Mouse (Mus musculus): Measurements from ENCODE around the gene Aff1.

Gene Aff1

GRCm38 (mm10) chr5:103803927-103804590 lies 111.9 kb downstream of the Aff1 start:
- no peak for DNase-seq (ENCODE audit: low spot score)

- DNase-seq (ENCODE audit: low spot score), result no peak
Observed at GRCm38 (mm10) chr5:103806851-103807578, 114.8 kb downstream of the Aff1 start.

GRCm38 (mm10) chr5:103807637-103808312 lies 115.6 kb downstream of the Aff1 start:
- DNase-seq (ENCODE audit: low spot score), result no peak

- no peak for DNase-seq (ENCODE audit: low spot score)
Observed at GRCm38 (mm10) chr5:103809674-103810330, 117.6 kb downstream of the Aff1 start.

- no peak for DNase-seq (ENCODE audit: low spot score)
Observed at GRCm38 (mm10) chr5:103813291-103813690, 121.1 kb downstream of the Aff1 start.

- DNase-seq (ENCODE audit: low spot score), result no peak
Observed at GRCm38 (mm10) chr5:103813997-103814542, 121.9 kb downstream of the Aff1 start.

GRCm38 (mm10) chr5:103814551-103815248 lies 122.5 kb downstream of the Aff1 start:
- no peak for DNase-seq (ENCODE audit: low spot score)

GRCm38 (mm10) chr5:103815249-103815617 lies 123.1 kb downstream of the Aff1 start:
- no peak for DNase-seq (ENCODE audit: low spot score)

GRCm38 (mm10) chr5:103816718-103817117 lies 124.5 kb downstream of the Aff1 start:
- no peak for DNase-seq (ENCODE audit: low spot score)

GRCm38 (mm10) chr5:103817754-103818153 lies 125.6 kb downstream of the Aff1 start:
- peak; percentile 38 for DNase-seq (ENCODE audit: low spot score)

GRCm38 (mm10) chr5:103818602-103819001 lies 126.4 kb downstream of the Aff1 start:
- no peak for DNase-seq (ENCODE audit: low spot score)

- no peak for DNase-seq (ENCODE audit: low spot score)
Observed at GRCm38 (mm10) chr5:103819674-103820073, 127.5 kb downstream of the Aff1 start.

GRCm38 (mm10) chr5:103821062-103821461 lies 128.9 kb downstream of the Aff1 start:
- DNase-seq (ENCODE audit: low spot score), result no peak

- no peak for DNase-seq (ENCODE audit: low spot score)
Observed at GRCm38 (mm10) chr5:103821500-103822298, 129.5 kb downstream of the Aff1 start.

- DNase-seq (ENCODE audit: low spot score), result no peak
Observed at GRCm38 (mm10) chr5:103822949-103823348, 130.8 kb downstream of the Aff1 start.

- DNase-seq (ENCODE audit: low spot score), result no peak
Observed at GRCm38 (mm10) chr5:103828304-103828703, 136.1 kb downstream of the Aff1 start.

GRCm38 (mm10) chr5:103828729-103829128 lies 136.6 kb downstream of the Aff1 start:
- DNase-seq (ENCODE audit: low spot score), result no peak

- no peak for DNase-seq (ENCODE audit: low spot score)
Observed at GRCm38 (mm10) chr5:103829158-103829557, 137.0 kb downstream of the Aff1 start.

- no peak for DNase-seq (ENCODE audit: low spot score)
Observed at GRCm38 (mm10) chr5:103830886-103831285, 138.7 kb downstream of the Aff1 start.

- no peak for DNase-seq (ENCODE audit: low spot score)
Observed at GRCm38 (mm10) chr5:103835471-103836147, 143.4 kb downstream of the Aff1 start.

Data from ovary, postnatal 10 days (tissue).